Mouse (Mus musculus) embryo, embryonic 10 days (tissue): ENCODE measurements around the gene Fam172a.
A peak's percentile ranks its signal among the peaks of the same experiment; 100 is the strongest.

Source experiments
- DNase-seq: peaks from one replicate; pipeline ENCODE4 v3.0.0-alpha.2; 2015; ENCODE audit warnings: low spot score

The Fam172a gene

GRCm38 (mm10) chr13:78102337-78102736 lies 400.5 kb downstream of the Fam172a start:
- peak; percentile 34 for DNase-seq

- no peak for DNase-seq
Measured at GRCm38 (mm10) chr13:78104851-78105250, 403.0 kb downstream of the Fam172a start.

GRCm38 (mm10) chr13:78110648-78111047 lies 408.8 kb downstream of the Fam172a start:
- no peak for DNase-seq

GRCm38 (mm10) chr13:78113978-78114377 lies 412.1 kb downstream of the Fam172a start:
- no peak for DNase-seq

- DNase-seq: no peak
Measured at GRCm38 (mm10) chr13:78118715-78119114, 416.9 kb downstream of the Fam172a start.

GRCm38 (mm10) chr13:78121991-78122390 lies 420.2 kb downstream of the Fam172a start:
- no peak for DNase-seq

- no peak for DNase-seq
Measured at GRCm38 (mm10) chr13:78123911-78124426, 422.1 kb downstream of the Fam172a start.

GRCm38 (mm10) chr13:78157465-78157864 lies 455.6 kb downstream of the Fam172a start:
- no peak for DNase-seq

GRCm38 (mm10) chr13:78162149-78162548 lies 460.3 kb downstream of the Fam172a start:
- peak; percentile 83 for DNase-seq

GRCm38 (mm10) chr13:78163087-78163958 lies 461.5 kb downstream of the Fam172a start:
- DNase-seq: peak; percentile 89

- no peak for DNase-seq
Measured at GRCm38 (mm10) chr13:78164941-78165340, 463.1 kb downstream of the Fam172a start.

- peak; percentile 51 for DNase-seq
Measured at GRCm38 (mm10) chr13:78168166-78168565, 466.3 kb downstream of the Fam172a start.

GRCm38 (mm10) chr13:78171320-78171719 lies 469.5 kb downstream of the Fam172a start:
- peak; percentile 80 for DNase-seq

- DNase-seq: no peak
Measured at GRCm38 (mm10) chr13:78171984-78172636, 470.3 kb downstream of the Fam172a start.

GRCm38 (mm10) chr13:78172861-78173260 lies 471.0 kb downstream of the Fam172a start:
- DNase-seq: no peak

GRCm38 (mm10) chr13:78174191-78174590 lies 472.4 kb downstream of the Fam172a start:
- DNase-seq: no peak

GRCm38 (mm10) chr13:78174891-78175290 lies 473.1 kb downstream of the Fam172a start:
- no peak for DNase-seq

- peak; percentile 78 for DNase-seq
Measured at GRCm38 (mm10) chr13:78175821-78176380, 474.1 kb downstream of the Fam172a start.

GRCm38 (mm10) chr13:78177381-78177950 lies 475.6 kb downstream of the Fam172a start:
- DNase-seq: no peak

- DNase-seq: no peak
Measured at GRCm38 (mm10) chr13:78178021-78178420, 476.2 kb downstream of the Fam172a start.

- DNase-seq: no peak
Measured at GRCm38 (mm10) chr13:78178771-78179170, 476.9 kb downstream of the Fam172a start.
